Mouse (Mus musculus) kidney, adult 2 months (tissue): ENCODE measurements around the gene Med12l. TPM values are rescaled to one million over a fixed set of nuclear protein-coding genes. Genes with fewer than 3 reads are reported as not detected.
A peak's percentile ranks its signal among the peaks of the same experiment; 100 is the strongest.

Source experiments
- DNase-seq: peaks from one replicate; pipeline ENCODE4 v3.0.0; 2021
- H3K27ac ChIP-seq: fragments of 200-500 bp; 2 replicates; pipeline ENCODE4 v1.5.1; 2012; ENCODE audit warnings: low read depth, low read length, control low read depth, inconsistent platforms; ENCODE audit not compliant: insufficient read depth
- H3K27me3 ChIP-seq: fragments of 200-500 bp; replicated peaks from 2 replicates; pipeline ENCODE4 v1.6.1; 2012; ENCODE audit warnings: mild to moderate bottlenecking, moderate library complexity, low read length, inconsistent platforms; ENCODE audit not compliant: control insufficient read depth, insufficient read depth
- H3K36me3 ChIP-seq: fragments of 200-500 bp; 2 replicates; pipeline ENCODE4 v1.6.1; 2012; ENCODE audit warnings: mild to moderate bottlenecking, moderate library complexity, low read length, inconsistent platforms; ENCODE audit not compliant: control insufficient read depth, insufficient read depth
- H3K4me1 ChIP-seq: fragments of 200-500 bp; 2 replicates; pipeline ENCODE4 v1.6.1; 2011; ENCODE audit warnings: low read length; ENCODE audit not compliant: control insufficient read depth, insufficient read depth
- H3K4me3 ChIP-seq: fragments of 200-500 bp; 2 replicates; pipeline ENCODE4 v1.5.1; 2011; ENCODE audit warnings: mild to moderate bottlenecking, low read depth, low read length, control low read depth; ENCODE audit not compliant: insufficient read depth
- CTCF ChIP-seq: fragments of 200-500 bp; conservative IDR thresholded peaks from 2 replicates; pipeline ENCODE4 v1.5.1; 2011; ENCODE audit warnings: low read depth, mild to moderate bottlenecking, control low read depth, low read length, moderate library complexity, mixed read lengths; ENCODE audit not compliant: insufficient read depth, insufficient read length
- POLR2A ChIP-seq: fragments of 200-500 bp; IDR thresholded peaks from one replicate; pipeline ENCODE4 v1.6.1; 2011; ENCODE audit warnings: low read depth, low read length, control low read depth
- WGBS: fragments of 180-500 bp; shearing (Covaris S2); methylation state at CpG from one replicate; pipeline ENCODE4 v1.1.7; 2018; 5-methylcytosine and 5-hydroxymethylcytosine counted together
- polyA plus RNA-seq: library from polyadenylated mRNA; depleted of rRNA; stranded (reverse); fragments of >200 nt; gene quantifications from 2 replicates; pipeline ENCODE4 v1.2.3, GENCODE M21; 2012

Med12l gene
- polyA plus RNA-seq, 1 experiment = 0.64 TPM

DNA sequence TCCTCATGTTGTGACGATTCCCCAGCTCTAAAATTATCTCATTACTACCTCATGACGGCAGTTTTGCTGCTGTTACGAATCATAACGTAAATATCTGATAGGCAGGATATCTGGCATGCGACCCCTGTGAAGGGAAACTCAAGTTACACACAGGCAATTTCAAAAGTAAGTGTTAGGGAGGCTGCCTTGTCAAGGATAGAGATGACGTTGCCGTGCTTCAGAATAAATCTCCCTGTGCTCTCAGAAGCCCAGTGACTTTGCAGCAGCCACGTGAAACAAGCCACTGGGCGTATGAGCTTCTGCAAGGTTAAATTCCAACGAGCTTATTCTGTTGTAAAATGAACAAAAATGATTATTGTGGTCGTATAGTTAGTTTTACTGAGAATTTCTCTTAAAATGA is 73.0 kb downstream of the Med12l start:
- no peak for DNase-seq
- Histone ChIP-seq H3K4me1 (no peaks in the 10 kb centered on the region), H3K27me3 (no peaks in the 10 kb centered on the region), H3K36me3 (no peaks in the 10 kb centered on the region), H3K27ac (no peak overlapping the region), H3K4me3 (no peak overlapping the region)
- TF ChIP-seq POLR2A (no peak), CTCF (no peak)
- 58% methylated on average over 11 of the region's 11 CpGs for WGBS

- H3K4me3 ChIP-seq = no peak overlapping the region
- no peaks in the 10 kb centered on the region for H3K4me1 ChIP-seq
- no peaks in the 10 kb centered on the region for H3K27me3 ChIP-seq
- H3K36me3 ChIP-seq = no peaks in the 10 kb centered on the region
- 48% methylated on average over 4 of the region's 4 CpGs for WGBS
- peak; percentile 56 for TF ChIP-seq CTCF
- no peak for TF ChIP-seq POLR2A
- DNase-seq = peak; percentile 52
- no peak overlapping the region for H3K27ac ChIP-seq
These were observed 73.7 kb downstream of the Med12l start for GRCm38 (mm10) chr3:59079327-59079726.

DNA sequence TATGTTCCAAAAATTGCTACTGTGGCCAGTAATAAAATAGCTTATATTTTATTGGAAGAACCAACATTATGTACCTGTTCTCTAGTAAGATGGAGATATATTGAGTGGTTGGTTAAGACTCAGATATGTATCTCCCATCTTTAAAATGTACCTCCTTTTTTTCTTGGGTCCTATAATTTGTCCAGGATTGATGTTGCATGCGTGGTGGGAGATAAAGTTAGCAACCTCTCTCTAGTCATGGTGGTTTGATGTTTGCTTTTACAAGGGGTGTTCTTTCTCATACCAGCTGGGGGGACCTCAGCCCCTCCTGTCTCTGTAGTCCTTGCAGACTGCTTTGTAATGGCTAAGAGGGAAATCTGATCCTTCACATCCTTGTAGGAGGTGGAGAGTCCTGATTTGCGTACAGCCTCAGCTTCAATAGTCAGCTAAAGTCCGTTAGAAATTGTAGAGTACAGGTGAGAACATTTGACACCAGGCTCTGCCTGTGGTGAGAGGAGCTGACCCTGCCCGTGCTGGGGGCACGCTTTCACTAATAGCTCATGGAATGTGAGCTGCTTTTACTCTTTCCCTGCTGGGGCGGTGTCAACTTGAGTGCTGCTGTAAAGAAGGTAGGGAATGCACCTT is 74.8 kb downstream of the Med12l start:
- H3K27ac ChIP-seq = no peak overlapping the region
- no peaks in the 10 kb centered on the region for H3K36me3 ChIP-seq
- no peak for TF ChIP-seq CTCF
- TF ChIP-seq POLR2A = no peak
- H3K27me3 ChIP-seq = no peaks in the 10 kb centered on the region
- no peak overlapping the region for H3K4me3 ChIP-seq
- no peaks in the 10 kb centered on the region for H3K4me1 ChIP-seq
- DNase-seq = no peak
- WGBS = 38% methylated on average over 6 of the region's 6 CpGs

GRCm38 (mm10) chr3:59080919-59081318 is 75.3 kb downstream of the Med12l start:
- no peak overlapping the region for H3K4me3 ChIP-seq
- no peaks in the 10 kb centered on the region for H3K36me3 ChIP-seq
- no peaks in the 10 kb centered on the region for H3K27me3 ChIP-seq
- TF ChIP-seq POLR2A = no peak
- no peak for TF ChIP-seq CTCF
- no peak overlapping the region for H3K27ac ChIP-seq
- H3K4me1 ChIP-seq = no peaks in the 10 kb centered on the region
- 29% methylated on average over 7 of the region's 7 CpGs for WGBS
- DNase-seq = no peak

DNA sequence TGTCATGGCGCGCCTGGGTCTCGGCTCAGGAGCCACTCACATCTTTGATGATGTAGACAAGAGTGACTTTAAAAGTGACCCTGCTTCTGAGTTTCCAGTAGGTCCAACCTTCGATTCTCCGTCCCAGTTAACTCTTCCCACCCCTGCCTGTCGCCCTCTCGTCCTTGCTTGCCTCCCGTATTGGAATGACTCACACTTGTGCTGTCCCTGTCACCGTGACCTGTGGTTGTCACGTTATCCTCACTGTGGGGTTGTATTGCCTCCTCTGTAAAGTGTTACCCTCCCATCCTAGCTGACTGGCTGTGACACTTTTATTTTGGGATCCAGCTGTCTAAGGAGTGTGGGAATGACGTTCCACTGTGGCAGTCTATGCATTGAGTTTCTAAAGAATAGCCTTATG is 87.1 kb downstream of the Med12l start:
- no peak for DNase-seq
- Histone ChIP-seq H3K4me1 (no peaks in the 10 kb centered on the region), H3K4me3 (no peak overlapping the region), H3K27ac (no peak overlapping the region), H3K36me3 (no peaks in the 10 kb centered on the region), H3K27me3 (no peaks in the 10 kb centered on the region)
- WGBS = 66% methylated on average over 11 of the region's 11 CpGs
- TF ChIP-seq POLR2A (no peak), CTCF (no peak)

DNA sequence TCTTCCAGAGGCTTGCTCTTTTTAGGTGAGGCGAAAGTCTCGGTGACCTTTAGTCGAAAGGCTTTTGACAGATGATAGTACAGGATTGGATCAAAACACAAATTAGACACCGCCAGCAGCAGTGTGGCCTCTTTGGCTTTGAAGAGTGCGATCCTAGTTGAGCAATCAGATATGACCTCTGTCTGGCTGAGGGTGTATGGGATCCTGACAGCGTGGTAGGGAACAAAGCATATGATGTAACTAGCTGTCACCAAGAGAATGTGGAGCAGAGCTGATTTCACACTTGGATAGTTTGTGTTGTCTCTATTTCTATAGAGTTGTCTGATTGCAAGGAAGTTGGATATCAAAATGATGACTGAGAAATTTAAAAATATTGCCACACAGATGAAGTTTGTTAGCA is 91.8 kb downstream of the Med12l start:
- H3K27ac ChIP-seq = no peak overlapping the region
- no peaks in the 10 kb centered on the region for H3K36me3 ChIP-seq
- TF ChIP-seq CTCF (no peak), POLR2A (no peak)
- no peaks in the 10 kb centered on the region for H3K27me3 ChIP-seq
- 86% methylated on average over 6 of the region's 6 CpGs for WGBS
- H3K4me1 ChIP-seq = no peaks in the 10 kb centered on the region
- H3K4me3 ChIP-seq = no peak overlapping the region
- DNase-seq = no peak

DNA sequence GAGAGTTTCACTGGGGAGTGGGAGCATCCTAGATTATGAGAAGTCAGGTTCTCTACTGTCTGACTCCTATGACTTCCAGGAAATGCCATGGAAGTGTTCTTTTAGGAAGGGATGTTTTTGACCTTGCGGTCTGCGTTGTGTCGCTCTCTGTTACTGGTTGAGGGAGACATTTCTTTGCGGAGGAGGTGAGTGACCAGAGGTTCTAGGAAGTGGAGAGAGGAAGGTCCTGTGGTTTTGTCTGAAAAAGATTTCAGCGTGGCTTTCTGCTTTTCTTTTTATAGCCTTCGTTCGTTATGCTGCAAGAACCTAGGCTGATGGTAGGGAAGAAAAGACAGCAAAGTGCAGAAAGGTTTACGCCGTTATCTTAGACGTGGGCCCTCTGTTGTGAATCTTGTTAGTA is 92.9 kb downstream of the Med12l start:
- H3K27ac ChIP-seq = no peak overlapping the region
- no peaks in the 10 kb centered on the region for H3K4me1 ChIP-seq
- H3K36me3 ChIP-seq = no peaks in the 10 kb centered on the region
- H3K27me3 ChIP-seq = no peaks in the 10 kb centered on the region
- WGBS = 81% methylated on average over 10 of the region's 10 CpGs
- no peak for DNase-seq
- no peak for TF ChIP-seq CTCF
- TF ChIP-seq POLR2A = no peak
- no peak overlapping the region for H3K4me3 ChIP-seq
